Mouse (Mus musculus) midbrain, embryonic 10.5 days (tissue): Measurements from ENCODE around the gene Mei1. TPM values are rescaled to one million over a fixed set of nuclear protein-coding genes. Genes with fewer than 3 reads are reported as not detected.

Experiments
- DNase-seq: peaks from one replicate; pipeline ENCODE4 v3.0.0-alpha.2; 2017; ENCODE audit warnings: low spot score
- H3K27ac ChIP-seq: fragments of 300-500 bp; sonication (generic); replicated peaks from 2 replicates; pipeline ENCODE4 v1.5.1; 2016; ENCODE audit warnings: mild to moderate bottlenecking
- H3K27me3 ChIP-seq: fragments of 300-500 bp; sonication (generic); 2 replicates; pipeline ENCODE4 v1.6.1; 2016; ENCODE audit warnings: low read depth, mild to moderate bottlenecking; ENCODE audit not compliant: poor library complexity, severe bottlenecking
- H3K36me3 ChIP-seq: fragments of 300-500 bp; sonication (generic); 2 replicates; pipeline ENCODE4 v1.6.1; 2016; ENCODE audit warnings: mild to moderate bottlenecking, moderate library complexity
- H3K4me1 ChIP-seq: fragments of 300-500 bp; sonication (generic); 2 replicates; pipeline ENCODE4 v1.6.1; 2016
- H3K4me3 ChIP-seq: fragments of 300-500 bp; sonication (generic); 2 replicates; pipeline ENCODE4 v1.5.1; 2016; ENCODE audit warnings: mild to moderate bottlenecking, moderate library complexity
- H3K9me3 ChIP-seq: fragments of 300-500 bp; sonication (generic); replicated peaks from 2 replicates; pipeline ENCODE4 v1.6.1; 2016; ENCODE audit warnings: mild to moderate bottlenecking
- WGBS: fragments of 180-500 bp; shearing (Covaris S2); methylation state at CpG from one replicate; pipeline ENCODE4 v1.1.7; 2016; 5-methylcytosine and 5-hydroxymethylcytosine counted together
- polyA plus RNA-seq: library from polyadenylated mRNA; unstranded; fragments of >200 nt; fragmentation: Nextera tagmentation; extraction: Ambion mirVana; gene quantifications from 2 replicates; pipeline ENCODE4 v1.2.1, GENCODE M21; 2016

Gene Mei1
- 0.10 TPM in 1 of 2 replicates, not detected in the other for polyA plus RNA-seq

GRCm38 (mm10) chr15:82069898-82070297 lies at the start of gene Mei1:
TSS of gene Mei1 (plus strand) at chr15:82069996.
- H3K4me1 ChIP-seq, result peaks cover 6% of the 10 kb centered on the region
- peaks cover 61% of the 10 kb centered on the region for H3K27me3 ChIP-seq
- DNase-seq, result peak; percentile 25
- no peaks in the 10 kb centered on the region for H3K36me3 ChIP-seq
- 25% methylated on average over 40 of the region's 40 CpGs for WGBS
- 0 out of 2 replicates have a peak, but pooled peaks cover 6% of the 10 kb centered on the region for H3K9me3 ChIP-seq
- peak within 1 kb of the TSS; percentile 35 for H3K4me3 ChIP-seq
- H3K27ac ChIP-seq, result no peak within 1 kb of the TSS

GRCm38 (mm10) chr15:82022535-82023088 lies 47.2 kb upstream of the Mei1 start:
- DNase-seq, result no peak
- H3K36me3 ChIP-seq, result peaks cover 89% of the 10 kb centered on the region
- no peak overlapping the region for H3K27ac ChIP-seq
- WGBS, result 92% methylated on average over 13 of the region's 13 CpGs
- H3K4me3 ChIP-seq, result no peak overlapping the region
- peaks cover 1% of the 10 kb centered on the region; the same call in 1 of the 2 replicates for H3K4me1 ChIP-seq
- no peaks in the 10 kb centered on the region; the same call in 1 of the 2 replicates for H3K9me3 ChIP-seq
- no peaks in the 10 kb centered on the region for H3K27me3 ChIP-seq

- DNase-seq, result no peak
Observed at GRCm38 (mm10) chr15:82023965-82024635, 45.7 kb upstream of the Mei1 start.

GRCm38 (mm10) chr15:82027276-82027675 lies 42.5 kb upstream of the Mei1 start:
- Histone ChIP-seq H3K9me3 (no peaks in the 10 kb centered on the region; the same call in 1 of the 2 replicates), H3K4me1 (no peaks in the 10 kb centered on the region), H3K4me3 (no peak overlapping the region), H3K27ac (no peak overlapping the region), H3K27me3 (no peaks in the 10 kb centered on the region), H3K36me3 (peaks cover 100% of the 10 kb centered on the region)
- WGBS, result 93% methylated on average over 7 of the region's 7 CpGs
- DNase-seq, result no peak

More at GRCm38 (mm10) chr15:82023965-82024635, 45.7 kb upstream of the Mei1 start:
- H3K27ac ChIP-seq, result no peak overlapping the region
- no peaks in the 10 kb centered on the region for H3K27me3 ChIP-seq
- no peaks in the 10 kb centered on the region for H3K4me1 ChIP-seq
- WGBS, result 92% methylated on average over 6 of the region's 6 CpGs
- H3K36me3 ChIP-seq, result peaks cover 100% of the 10 kb centered on the region
- H3K4me3 ChIP-seq, result no peak overlapping the region
- H3K9me3 ChIP-seq, result no peaks in the 10 kb centered on the region; the same call in 1 of the 2 replicates

GRCm38 (mm10) chr15:82027726-82028125 lies 42.1 kb upstream of the Mei1 start:
- no peak overlapping the region for H3K4me3 ChIP-seq
- no peaks in the 10 kb centered on the region for H3K27me3 ChIP-seq
- WGBS, result 96% methylated on average over 7 of the region's 7 CpGs
- peaks cover 99% of the 10 kb centered on the region for H3K36me3 ChIP-seq
- no peak for DNase-seq
- H3K4me1 ChIP-seq, result no peaks in the 10 kb centered on the region
- no peaks in the 10 kb centered on the region; the same call in 1 of the 2 replicates for H3K9me3 ChIP-seq
- no peak overlapping the region for H3K27ac ChIP-seq

GRCm38 (mm10) chr15:82032386-82032785 lies 37.4 kb upstream of the Mei1 start:
- H3K36me3 ChIP-seq, result peaks cover 96% of the 10 kb centered on the region
- no peaks in the 10 kb centered on the region for H3K27me3 ChIP-seq
- H3K9me3 ChIP-seq, result no peaks in the 10 kb centered on the region
- H3K4me3 ChIP-seq, result no peak overlapping the region
- DNase-seq, result no peak
- H3K4me1 ChIP-seq, result no peaks in the 10 kb centered on the region
- 88% methylated on average over 7 of the region's 7 CpGs for WGBS
- H3K27ac ChIP-seq, result no peak overlapping the region

GRCm38 (mm10) chr15:82033762-82034161 lies 36.0 kb upstream of the Mei1 start, which contains the start of gene Desi1:
TSS of gene Desi1 (minus strand) at chr15:82033862.
- no peaks in the 10 kb centered on the region for H3K9me3 ChIP-seq
- DNase-seq, result no peak
- H3K4me1 ChIP-seq, result no peaks in the 10 kb centered on the region
- peaks cover 96% of the 10 kb centered on the region for H3K36me3 ChIP-seq
- no peak within 1 kb of the TSS for H3K27ac ChIP-seq
- H3K27me3 ChIP-seq, result no peaks in the 10 kb centered on the region
- no peak within 1 kb of the TSS for H3K4me3 ChIP-seq
- WGBS, result 96% methylated on average over 4 of the region's 4 CpGs

GRCm38 (mm10) chr15:82035904-82036689 lies 33.7 kb upstream of the Mei1 start:
- Histone ChIP-seq H3K9me3 (no peaks in the 10 kb centered on the region), H3K27me3 (no peaks in the 10 kb centered on the region), H3K4me1 (no peaks in the 10 kb centered on the region), H3K27ac (no peak overlapping the region), H3K36me3 (peaks cover 96% of the 10 kb centered on the region), H3K4me3 (no peak overlapping the region)
- WGBS, result 82% methylated on average over 12 of the region's 12 CpGs
- no peak for DNase-seq

GRCm38 (mm10) chr15:82040650-82041049 lies 29.1 kb upstream of the Mei1 start:
- H3K36me3 ChIP-seq, result peaks cover 81% of the 10 kb centered on the region
- H3K27ac ChIP-seq, result no peak overlapping the region
- H3K4me1 ChIP-seq, result peaks cover 4% of the 10 kb centered on the region
- WGBS, result 96% methylated on average over 1 of the region's 1 CpGs
- H3K4me3 ChIP-seq, result no peak overlapping the region
- H3K9me3 ChIP-seq, result no peaks in the 10 kb centered on the region
- no peaks in the 10 kb centered on the region for H3K27me3 ChIP-seq
- DNase-seq, result peak; percentile 35

GRCm38 (mm10) chr15:82044166-82044784 lies 25.5 kb upstream of the Mei1 start:
- WGBS, result 98% methylated on average over 7 of the region's 7 CpGs
- Histone ChIP-seq H3K4me1 (peaks cover 15% of the 10 kb centered on the region), H3K27ac (no peak overlapping the region)

GRCm38 (mm10) chr15:82046246-82046891 lies 23.4 kb upstream of the Mei1 start:
- peak overlapping the region; percentile 100 for H3K4me3 ChIP-seq
- peak overlapping the region; percentile 93 for H3K27ac ChIP-seq
- no peaks in the 10 kb centered on the region for H3K9me3 ChIP-seq
- H3K27me3 ChIP-seq, result no peaks in the 10 kb centered on the region
- peaks cover 15% of the 10 kb centered on the region for H3K4me1 ChIP-seq
- peaks cover 27% of the 10 kb centered on the region for H3K36me3 ChIP-seq
- 7% methylated on average over 26 of the region's 26 CpGs for WGBS
- peak; percentile 20 for DNase-seq

More at GRCm38 (mm10) chr15:82044166-82044784, 25.5 kb upstream of the Mei1 start:
- Histone ChIP-seq H3K36me3 (peaks cover 46% of the 10 kb centered on the region), H3K9me3 (no peaks in the 10 kb centered on the region), H3K4me3 (no peak overlapping the region), H3K27me3 (no peaks in the 10 kb centered on the region)
- DNase-seq, result no peak
